Mouse (Mus musculus): Measurements from ENCODE around the gene Acat1. TPM values are rescaled to one million over a fixed set of nuclear protein-coding genes. Genes with fewer than 3 reads are reported as not detected.

Gene Acat1
- polyA plus RNA-seq (2017; shearing (Covaris generic)) = 81.8 TPM

GRCm38 (mm10) chr9:53609968-53610781 is at the start of gene Acat1:
TSS of gene Acat1 (minus strand) at chr9:53610382.

GRCm38 (mm10) chr9:53536558-53537320 is 73.4 kb downstream of the Acat1 start, which contains the start of the genes Atm and Npat:
TSS of gene Atm (minus strand) at chr9:53536740.
TSS of gene Npat (plus strand) at chr9:53537047.

Other genes starting within 250 kb of the Acat1 start
- 3.2 TPM for gene Kdelc2, start 226.4 kb downstream of the Acat1 start, polyA plus RNA-seq (2017; shearing (Covaris generic))
- 0.76 TPM for gene 4930550C14Rik, start 208.1 kb downstream of the Acat1 start, polyA plus RNA-seq (2017; shearing (Covaris generic))
- 41.2 TPM for gene Atm, start 73.6 kb downstream of the Acat1 start, polyA plus RNA-seq (2017; shearing (Covaris generic))
- gene Npat, start 73.3 kb downstream of the Acat1 start, polyA plus RNA-seq (2017; shearing (Covaris generic)) = 23.8 TPM
- 26.0 TPM for gene Cul5, start 59.6 kb upstream of the Acat1 start, polyA plus RNA-seq (2017; shearing (Covaris generic))
- gene Rab39, start 95.8 kb upstream of the Acat1 start, polyA plus RNA-seq (2017; shearing (Covaris generic)) = 0.26 TPM
- 24.7 TPM for gene Slc35f2, start 161.2 kb upstream of the Acat1 start, polyA plus RNA-seq (2017; shearing (Covaris generic))
- not detected for gene Sln, start 239.8 kb upstream of the Acat1 start, polyA plus RNA-seq (2017; shearing (Covaris generic))